Mouse (Mus musculus) testis, postnatal 10 days (tissue): ENCODE results near the gene Gm364.
A peak's percentile ranks its signal among the peaks of the same experiment; 100 is the strongest.

ENCODE experiments used
- DNase-seq: peaks from one replicate; pipeline ENCODE4 v3.0.0; 2021; ENCODE audit warnings: low spot score

The Gm364 gene

DNA sequence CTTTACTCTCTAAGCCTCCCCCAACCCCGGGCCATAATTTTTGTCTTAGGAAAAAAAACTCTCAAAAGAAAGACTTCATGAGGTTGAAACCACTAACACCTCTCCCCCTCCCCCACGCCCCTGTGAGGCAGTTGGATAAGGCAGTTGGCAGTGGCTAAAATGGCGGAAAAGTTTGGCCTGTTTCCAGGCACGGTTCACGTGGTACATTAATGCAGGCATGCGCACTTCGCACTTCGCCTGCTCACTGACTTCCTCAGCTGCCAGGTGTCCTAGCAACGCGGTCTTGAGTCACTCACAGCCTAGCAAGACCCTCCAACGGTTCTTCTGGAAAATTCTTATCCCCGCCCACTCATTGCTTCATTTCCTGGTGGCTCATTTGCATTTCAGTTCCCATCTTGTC lies at the start of gene Gm364:
Gene Gm364 (plus strand): TSS at position 386 of the 400 bp plus-strand sequence.
- DNase-seq = peak; percentile 56

DNA sequence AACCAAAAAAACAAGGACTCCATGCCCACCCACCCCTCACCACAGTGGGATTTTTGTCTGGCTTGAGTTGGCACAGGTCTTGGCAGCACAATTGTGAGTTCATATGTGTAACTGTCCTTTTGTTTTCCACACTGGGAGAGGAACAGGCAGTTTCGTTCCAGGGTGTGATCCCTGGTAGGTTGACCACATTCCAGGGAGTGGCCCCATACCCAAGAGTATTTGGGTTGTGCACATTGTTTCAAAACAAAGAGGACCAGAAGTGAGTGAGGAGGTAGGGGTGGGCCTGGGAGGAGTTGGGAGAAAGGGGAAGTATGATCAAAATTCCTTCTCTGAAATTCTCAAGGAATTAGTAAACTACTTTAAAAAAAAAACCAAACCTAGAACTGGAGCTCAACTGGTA lies 49.6 kb upstream of the Gm364 start:
- DNase-seq = no peak

DNA sequence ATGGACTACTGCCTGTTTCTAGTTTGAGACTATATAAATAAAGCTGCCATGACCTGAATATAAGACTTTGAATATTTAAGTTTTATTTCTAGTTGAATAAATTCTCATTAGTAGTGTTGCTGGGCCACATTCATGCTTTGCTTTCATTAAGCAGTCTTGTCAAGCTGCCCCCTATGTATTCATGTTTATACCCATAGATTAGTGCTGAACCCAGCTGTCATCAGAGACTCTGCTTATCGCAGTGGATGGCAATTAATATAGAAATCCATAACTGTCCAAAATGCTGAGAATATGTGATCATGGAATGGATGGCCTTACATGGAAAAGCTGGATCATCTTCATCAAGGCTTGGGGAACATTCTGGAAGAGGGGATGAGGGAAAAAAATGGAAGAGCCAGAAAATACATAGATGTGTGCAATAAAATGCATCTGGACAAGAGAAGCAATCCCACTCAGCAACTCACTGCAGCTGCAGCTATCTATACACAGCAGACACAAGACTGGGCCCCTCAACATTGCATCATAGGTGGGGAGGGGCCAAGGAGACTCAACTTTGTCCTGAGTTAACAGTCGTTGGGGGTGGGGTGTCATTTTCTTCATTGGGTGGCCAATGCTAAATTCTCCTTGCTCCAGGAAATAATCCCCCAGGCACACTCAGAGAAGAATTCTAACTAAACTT lies 43.9 kb upstream of the Gm364 start:
- DNase-seq = no peak

DNA sequence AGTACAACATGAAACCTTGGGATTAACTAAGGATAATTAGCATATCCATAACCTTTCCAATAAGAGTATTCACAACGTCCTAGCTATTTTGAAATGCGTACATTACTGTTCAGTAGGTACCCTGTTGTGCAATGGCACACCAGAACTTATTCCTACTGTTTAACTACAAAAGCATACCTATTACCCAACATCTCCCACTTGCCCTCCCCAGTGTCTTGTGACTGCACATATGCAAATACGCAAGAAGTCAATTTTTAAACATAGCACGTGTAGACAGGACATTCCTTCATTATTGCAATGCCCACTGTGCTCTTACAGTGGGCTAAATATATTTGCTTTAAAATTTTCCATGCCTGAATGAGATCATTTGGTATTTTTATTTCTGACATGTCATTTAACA lies 36.0 kb upstream of the Gm364 start:
- DNase-seq = no peak

DNA sequence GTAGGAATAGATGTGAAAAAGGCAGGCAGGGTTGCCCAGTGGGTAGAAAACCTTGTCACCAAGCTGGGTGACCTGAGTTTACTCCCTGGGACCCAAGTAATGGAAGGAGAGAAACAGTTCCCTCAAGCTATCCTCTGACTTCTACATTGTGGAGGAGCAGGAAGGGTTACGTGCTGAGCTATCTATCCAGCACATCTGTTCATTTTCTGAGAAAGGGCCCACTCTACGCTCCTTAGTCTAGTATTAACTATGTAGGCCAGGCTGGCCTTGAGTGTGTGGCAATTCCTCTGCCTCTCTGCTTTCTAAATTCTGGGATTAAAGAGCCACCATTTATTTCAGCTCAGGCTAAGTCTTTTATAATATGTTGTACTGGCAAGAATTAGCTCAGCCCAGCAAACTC lies 35.4 kb upstream of the Gm364 start:
- no peak for DNase-seq

DNA sequence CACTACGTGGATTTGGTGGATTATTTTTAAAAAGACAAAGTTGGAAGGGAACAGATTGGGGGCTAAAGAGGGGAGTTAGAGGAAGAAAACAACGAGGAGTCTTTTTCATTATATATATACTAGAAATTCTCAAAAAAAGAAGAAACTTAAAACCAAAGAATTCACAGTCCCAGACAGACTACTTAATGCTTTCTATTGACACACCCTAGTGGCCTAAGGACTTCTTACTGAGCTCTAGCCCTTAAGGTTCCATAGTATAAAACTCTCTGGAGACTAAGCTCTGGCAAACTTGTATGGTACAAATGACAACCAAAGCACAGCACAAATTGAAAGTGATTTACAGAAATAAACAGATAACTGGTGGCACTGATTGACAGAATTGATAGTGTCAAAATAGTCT lies 34.9 kb upstream of the Gm364 start:
- no peak for DNase-seq

DNA sequence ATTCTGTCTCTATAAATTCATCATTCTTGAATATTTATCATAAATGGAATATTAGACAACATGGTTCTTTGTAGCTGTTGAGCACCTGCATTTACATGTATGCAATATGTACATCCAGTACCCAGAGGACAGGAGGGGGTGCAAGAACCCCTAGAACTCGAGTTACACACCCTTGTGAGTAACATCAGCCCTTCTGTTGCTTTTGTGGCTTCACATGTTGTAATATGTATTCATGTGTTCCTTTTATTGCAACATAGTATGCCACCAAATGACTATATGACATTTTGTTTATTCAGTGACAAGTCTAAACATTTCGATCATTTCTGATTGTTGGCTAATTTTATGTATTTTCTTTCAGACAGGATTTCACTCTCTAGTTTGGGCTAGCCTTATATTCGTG lies 31.9 kb upstream of the Gm364 start:
- DNase-seq = no peak

DNA sequence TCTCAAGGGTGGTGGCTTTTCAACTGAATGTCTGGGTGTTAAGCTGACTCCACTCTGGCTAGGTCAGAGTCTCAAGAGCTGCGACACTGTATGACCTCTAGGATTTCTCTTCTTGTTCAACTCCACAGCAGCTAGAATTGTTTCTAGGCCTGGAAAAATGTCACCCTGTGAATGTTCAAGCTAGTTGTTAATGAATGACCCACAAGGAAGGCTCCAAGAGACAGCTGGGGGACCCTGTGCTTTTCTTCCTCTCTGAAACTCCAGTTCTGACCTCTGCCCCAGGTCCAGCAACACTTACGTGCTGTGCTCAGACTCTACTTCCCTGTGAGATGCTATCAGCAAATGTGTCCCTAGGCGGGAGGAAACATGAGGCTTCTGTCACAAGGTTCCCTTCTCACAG lies 30.4 kb upstream of the Gm364 start:
- DNase-seq = no peak

DNA sequence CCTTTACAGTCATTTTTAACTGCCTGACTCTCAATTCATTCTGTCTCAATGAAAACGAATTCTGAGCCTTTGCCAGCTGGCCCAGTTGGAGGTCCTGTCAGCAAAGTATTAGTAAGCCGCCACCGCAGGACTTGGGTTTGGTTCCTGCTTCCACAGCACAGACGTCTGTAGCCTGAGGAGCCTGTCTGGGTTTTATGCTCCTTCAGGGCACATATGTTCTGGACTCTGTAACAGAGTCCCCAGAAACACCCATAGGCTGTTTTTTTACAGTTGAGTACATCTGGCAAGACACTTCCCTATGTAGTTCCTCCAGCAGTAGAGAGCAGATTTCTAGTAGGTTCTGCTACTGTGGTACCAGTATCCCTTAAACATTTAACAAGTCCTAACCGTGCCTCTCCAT lies 28.0 kb upstream of the Gm364 start:
- DNase-seq = no peak

DNA sequence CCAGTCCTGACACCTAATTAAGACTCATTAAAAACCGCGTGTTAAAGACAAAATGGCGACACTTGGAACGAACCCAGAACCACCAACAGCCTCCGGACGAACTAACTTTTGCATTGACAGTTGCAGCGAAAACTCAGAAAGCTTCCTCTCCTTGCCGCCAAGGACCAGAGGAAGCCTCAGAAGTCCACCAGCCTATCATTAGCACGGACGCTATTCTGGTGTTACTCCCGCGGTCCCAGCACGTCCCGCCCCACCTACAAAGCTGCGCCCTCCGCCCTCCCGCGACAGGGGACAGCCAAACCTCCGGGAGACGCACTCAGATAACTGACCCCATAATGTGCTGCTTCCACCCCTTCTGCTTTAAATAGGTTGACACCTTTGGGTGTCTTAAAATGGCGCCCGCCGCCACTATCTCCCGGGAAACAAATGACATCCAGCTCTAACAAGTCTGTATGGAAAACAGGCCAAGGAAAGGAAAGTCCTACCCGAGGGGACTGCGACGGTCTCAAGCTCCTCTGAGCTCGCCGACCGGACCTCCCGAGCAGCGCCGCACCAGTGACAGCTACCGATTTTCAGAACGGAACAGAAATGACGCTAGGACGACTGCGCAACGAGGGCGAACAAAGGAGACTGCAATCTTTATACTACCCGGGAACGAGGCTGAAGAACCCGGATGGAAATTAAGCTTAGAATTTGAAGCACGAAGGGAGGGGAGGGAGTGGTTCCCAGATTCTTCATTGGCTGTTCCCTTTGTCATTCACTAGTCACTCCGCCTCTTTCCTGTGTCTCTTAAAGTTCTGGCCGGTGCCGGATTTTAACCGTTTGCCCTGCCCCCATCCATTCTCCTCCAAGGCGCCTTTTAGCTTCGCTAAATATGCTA lies 16.3 kb upstream of the Gm364 start, which contains the start of gene Rbmx:
Gene Rbmx (minus strand): TSS at position 670 of the 880 bp plus-strand sequence.
- DNase-seq = peak; percentile 80

DNA sequence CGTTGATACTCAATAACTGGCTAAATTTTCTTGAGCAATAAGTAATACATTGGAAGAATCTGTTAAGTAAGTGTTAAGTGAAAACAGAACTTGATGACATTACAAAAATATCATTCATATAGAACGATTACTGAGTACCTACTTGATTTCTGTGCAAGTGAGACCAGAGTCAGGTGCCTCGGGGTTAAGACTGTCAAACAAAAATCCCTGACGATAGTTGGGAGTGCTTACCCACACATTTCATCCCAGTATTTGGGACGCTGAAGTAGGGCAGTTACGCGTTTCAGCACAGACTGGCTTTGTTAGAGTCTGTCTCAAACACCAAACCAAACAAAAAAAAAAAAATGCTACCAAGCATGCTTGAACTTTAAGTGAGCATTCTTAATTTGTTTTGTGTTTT lies 15.5 kb upstream of the Gm364 start:
- DNase-seq = no peak

DNA sequence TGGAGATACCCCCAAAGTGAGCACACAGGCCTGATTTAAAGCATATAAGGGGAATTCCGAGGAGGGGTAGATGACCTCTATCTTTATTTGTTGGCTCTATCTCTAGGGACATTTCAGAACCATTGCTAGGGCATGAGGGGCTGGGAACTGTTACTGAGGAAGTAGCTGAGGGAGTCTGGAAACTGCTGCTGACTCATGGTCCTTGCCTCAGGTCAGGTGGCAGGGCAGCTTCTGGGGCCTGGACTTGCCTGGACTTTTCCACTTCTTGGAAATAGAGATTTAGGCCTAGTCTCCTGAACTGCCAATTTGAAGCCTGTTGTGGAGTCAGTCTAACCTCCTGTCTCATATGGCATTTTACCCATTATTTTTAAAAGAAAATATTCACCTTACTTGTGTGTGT lies 7.6 kb upstream of the Gm364 start:
- DNase-seq = no peak

DNA sequence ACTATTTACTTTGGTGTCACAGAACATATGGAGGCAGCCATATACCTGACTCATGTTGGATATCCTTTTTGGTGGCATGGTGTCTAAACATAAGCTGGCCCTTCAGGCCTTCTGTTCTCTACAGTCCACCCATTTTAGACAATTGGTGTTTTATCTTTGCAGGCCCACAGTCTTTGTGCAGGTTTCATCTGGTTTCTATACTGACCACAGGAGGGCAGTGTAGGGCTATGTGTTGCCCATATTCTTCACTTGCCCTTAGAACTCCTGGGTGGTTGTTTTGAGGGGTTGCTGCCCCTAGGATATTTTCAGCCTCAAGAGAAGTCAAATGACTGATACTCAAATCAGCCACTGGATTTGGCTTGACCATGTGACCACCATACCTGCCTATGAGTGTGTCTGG lies 5.3 kb upstream of the Gm364 start:
- no peak for DNase-seq

DNA sequence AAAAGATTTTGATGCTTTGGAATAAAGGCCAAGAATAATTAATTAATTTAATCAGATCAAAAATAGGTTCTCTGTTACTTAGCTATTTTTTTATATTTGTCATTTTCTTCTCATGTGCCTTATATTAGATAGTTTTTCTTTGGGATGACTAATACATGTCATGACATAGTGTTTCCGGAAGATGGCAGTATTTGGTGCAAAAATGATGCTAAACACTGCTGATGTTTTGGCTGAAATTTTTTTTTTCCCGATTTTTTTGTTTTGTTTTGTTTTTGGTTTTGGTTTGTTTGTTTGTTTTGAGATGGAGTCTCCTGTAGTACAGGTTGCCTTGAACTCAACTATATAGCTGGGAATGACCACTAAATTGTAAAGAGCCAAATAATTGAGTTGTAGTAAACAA lies 22.7 kb downstream of the Gm364 start:
- DNase-seq = no peak

DNA sequence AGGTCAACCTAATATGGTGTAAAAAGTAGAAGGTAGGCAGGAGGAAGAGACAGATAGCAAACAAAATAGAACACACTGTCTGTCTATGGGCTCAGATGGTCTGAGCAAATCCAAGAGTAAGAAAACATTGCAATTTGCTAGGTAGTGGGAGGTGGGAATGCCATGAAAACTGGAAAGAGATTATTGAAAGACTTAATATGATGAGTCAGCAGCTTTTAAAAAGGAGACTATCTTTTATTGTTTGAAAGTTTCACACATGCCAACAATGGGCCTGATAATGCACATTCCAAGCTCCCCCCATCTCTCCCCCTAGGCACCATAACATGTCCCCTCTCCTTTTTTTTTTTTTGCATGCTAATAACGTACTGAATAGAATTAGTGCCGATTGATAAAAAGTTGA lies 24.9 kb downstream of the Gm364 start:
- DNase-seq = no peak

DNA sequence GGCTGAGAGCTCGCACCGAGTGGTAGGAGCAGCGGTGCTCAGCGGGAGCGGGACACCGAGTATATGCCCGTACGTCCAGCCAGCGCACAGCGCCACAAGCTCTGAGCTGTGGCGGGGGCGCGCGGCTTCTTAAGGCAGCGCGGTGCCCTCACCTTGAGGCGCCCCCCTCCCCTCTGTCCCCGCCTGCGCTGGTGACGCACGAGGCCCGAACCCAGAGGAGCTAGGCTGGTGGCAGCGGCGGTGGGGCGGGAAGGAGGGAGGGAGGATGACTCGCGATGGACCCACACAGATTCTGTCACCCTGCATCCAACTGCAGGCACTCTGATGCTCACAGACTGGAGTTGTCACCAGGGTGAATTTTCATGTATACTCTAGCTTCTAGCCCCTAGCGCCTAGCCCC lies 94.7 kb downstream of the Gm364 start, which contains the start of gene Gpr101:
Gene Gpr101 (minus strand): TSS at position 124 of the 400 bp plus-strand sequence.
- no peak for DNase-seq

DNA sequence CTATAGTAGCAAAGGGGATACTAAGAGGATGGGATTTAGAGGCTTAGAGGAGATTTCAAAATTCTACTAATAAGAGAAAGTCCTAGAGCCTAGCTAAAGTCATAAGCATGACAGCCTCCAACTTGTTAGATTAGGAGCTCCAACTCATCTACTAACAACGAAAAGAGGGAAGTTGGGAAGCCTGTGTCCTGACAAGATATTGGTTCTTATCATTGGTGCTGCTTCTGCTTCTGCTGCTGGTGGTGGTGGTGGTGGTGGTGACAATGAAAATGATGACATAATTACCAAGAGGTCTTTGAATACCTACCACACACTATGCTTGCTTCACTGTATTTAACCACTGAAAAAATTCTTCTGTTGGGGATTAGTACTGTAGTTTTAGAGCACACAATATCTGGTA lies 97.3 kb downstream of the Gm364 start:
- DNase-seq = no peak

DNA sequence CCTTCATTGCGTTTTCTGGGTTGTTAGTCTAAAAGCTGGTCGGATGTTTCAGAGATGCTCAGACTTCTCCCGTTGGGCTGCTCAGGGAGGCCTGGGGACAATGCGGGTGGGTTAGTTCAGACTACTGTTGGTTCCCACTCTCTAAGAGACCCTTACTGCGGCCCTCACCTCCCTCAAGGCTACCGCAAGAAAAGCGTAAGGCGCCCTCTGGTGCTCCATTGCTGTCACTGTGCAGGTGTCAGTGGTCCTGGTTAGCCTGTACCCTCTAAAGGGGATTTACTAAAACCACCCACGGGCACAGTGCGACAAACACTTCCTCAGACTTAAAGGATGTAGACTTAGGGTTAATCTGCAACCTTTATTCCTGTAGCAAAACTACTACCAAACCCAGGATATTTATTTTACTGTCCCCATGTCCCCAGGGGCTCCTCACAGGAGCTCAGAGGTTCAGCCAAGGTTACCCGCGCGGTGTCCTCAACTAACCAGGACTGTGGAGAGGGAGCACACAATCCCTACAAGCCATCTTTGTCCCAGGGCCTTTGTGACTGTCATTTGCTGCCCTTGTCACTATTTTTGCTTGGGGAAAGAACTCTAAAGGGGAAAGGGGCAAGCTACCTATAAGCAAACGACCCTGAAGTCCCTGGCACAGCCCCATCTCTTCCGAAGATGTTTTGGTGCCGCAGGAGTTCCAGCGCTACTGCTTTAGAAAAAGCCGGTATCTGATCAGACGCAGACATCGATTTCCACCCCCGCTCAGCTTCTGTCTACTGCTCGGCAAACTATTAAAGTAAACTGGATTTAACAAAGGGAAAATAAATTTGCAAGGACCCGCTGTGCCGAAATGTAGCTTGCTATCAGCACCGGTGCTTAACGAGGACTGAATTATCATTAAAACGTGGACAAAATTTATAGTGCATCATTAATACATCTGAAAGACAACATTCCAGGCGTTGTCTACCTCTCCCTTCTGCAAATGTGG lies 112.5 kb downstream of the Gm364 start:
- peak; percentile 35 for DNase-seq
